Mouse (Mus musculus) CH12.LX (cell line): Measurements from ENCODE around the gene Setd3. TPM values are rescaled to one million over a fixed set of nuclear protein-coding genes. Genes with fewer than 3 reads are reported as not detected.

ENCODE experiments used
- DNase-seq: peaks from one replicate; pipeline ENCODE4 v3.0.0-alpha.2; 2013; ENCODE audit errors: extremely low read depth
- H3K27ac ChIP-seq: 2 replicates; pipeline ENCODE4 v1.5.1; 2012; ENCODE audit warnings: low read depth, mild to moderate bottlenecking, control low read depth, moderate library complexity; ENCODE audit not compliant: insufficient read depth
- H3K27me3 ChIP-seq: replicated peaks from 2 replicates; pipeline ENCODE3; 2012; ENCODE audit warnings: inconsistent platforms
- H3K36me3 ChIP-seq, 2 experiments: replicated peaks in 1 of 2; 2 replicates each; pipeline versions ENCODE3 to v1.6.1; 2012; ENCODE audit warnings: inconsistent platforms in 1 of 2, low read length in 1 of 2, mild to moderate bottlenecking in 1 of 2, mixed read lengths in 1 of 2, moderate library complexity in 1 of 2; ENCODE audit not compliant: control insufficient read depth in 1 of 2, insufficient read depth in 1 of 2
- H3K4me1 ChIP-seq, 2 experiments: 2 replicates each; pipeline ENCODE4 v1.6.1; 2012; ENCODE audit warnings: inconsistent platforms in 1 of 2, moderate library complexity in 1 of 2; ENCODE audit not compliant: insufficient read depth in 2 of 2, control insufficient read depth in 1 of 2
- H3K4me2 ChIP-seq: 2 replicates; pipeline ENCODE4 v1.6.1; 2012; ENCODE audit warnings: low read depth, mild to moderate bottlenecking, control low read depth; ENCODE audit not compliant: poor library complexity, insufficient read depth, severe bottlenecking
- H3K4me3 ChIP-seq, 3 experiments: fragments of 150-350 bp in 1 of 3; sonication (generic) in 1 of 3; replicated peaks in 1 of 3; 2 replicates each; pipeline versions ENCODE3 to v1.5.1; 2011 to 2012; ENCODE audit warnings: low read depth in 2 of 3, low read length in 2 of 3, mild to moderate bottlenecking in 2 of 3, moderate library complexity in 2 of 3, control low read depth in 1 of 3, improper control_type of control experiment in 1 of 3, inconsistent platforms in 1 of 3, mixed read lengths in 1 of 3; ENCODE audit not compliant: poor library complexity in 1 of 3
- H3K79me2 ChIP-seq: replicated peaks from 2 replicates; pipeline ENCODE4 v1.6.1; 2012; ENCODE audit warnings: mild to moderate bottlenecking, moderate library complexity; ENCODE audit not compliant: control insufficient read depth, poor library complexity, insufficient read depth, severe bottlenecking; ENCODE audit errors: extremely low read depth
- H3K9ac ChIP-seq: 2 replicates; pipeline ENCODE4 v1.6.1; 2012; ENCODE audit warnings: low read depth, mild to moderate bottlenecking, control low read depth, moderate library complexity; ENCODE audit not compliant: insufficient read depth
- H3K9me3 ChIP-seq: replicated peaks from 2 replicates; pipeline ENCODE3; 2012; ENCODE audit warnings: low read length, inconsistent platforms, mixed read lengths
- CHD1 ChIP-seq: IDR thresholded peaks from 2 replicates; pipeline ENCODE4 v1.6.1; 2012; ENCODE audit warnings: low read depth, low read length, improper control_type of control experiment, inconsistent platforms
- CTCF ChIP-seq, 2 experiments: IDR thresholded peaks in 1 of 2; conservative IDR thresholded peaks in 1 of 2; 2 replicates each; pipeline ENCODE4 v1.5.1; 2011 to 2012; ENCODE audit warnings: low read depth in 2 of 2, low read length in 2 of 2, improper control_type of control experiment in 1 of 2, inconsistent platforms in 1 of 2, mild to moderate bottlenecking in 1 of 2, moderate library complexity in 1 of 2
- GABPA ChIP-seq: IDR thresholded peaks from 2 replicates; pipeline ENCODE4 v1.6.1; 2012; ENCODE audit warnings: low read depth, low read length, improper control_type of control experiment, inconsistent platforms; ENCODE audit not compliant: insufficient replicate concordance
- MEF2A ChIP-seq: IDR thresholded peaks from 2 replicates; pipeline ENCODE4 v1.6.1; 2014; ENCODE audit warnings: low read depth, mild to moderate bottlenecking, inconsistent platforms, low read length, improper control_type of control experiment, borderline replicate concordance
- MXI1 ChIP-seq: IDR thresholded peaks from 2 replicates; pipeline ENCODE4 v1.6.1; 2011; ENCODE audit warnings: mild to moderate bottlenecking, low read depth, low read length, improper control_type of control experiment
- NELFE ChIP-seq: IDR thresholded peaks from 2 replicates; pipeline ENCODE4 v1.6.1; 2011; ENCODE audit warnings: low read depth, low read length, improper control_type of control experiment
- RAD21 ChIP-seq: IDR thresholded peaks from 2 replicates; pipeline ENCODE4 v1.6.1; 2011; ENCODE audit warnings: low read depth, mild to moderate bottlenecking, low read length, improper control_type of control experiment, moderate library complexity
- SIN3A ChIP-seq: IDR thresholded peaks from 2 replicates; pipeline ENCODE4 v1.6.1; 2012; ENCODE audit warnings: low read length, improper control_type of control experiment, inconsistent platforms
- SMC3 ChIP-seq: IDR thresholded peaks from 2 replicates; pipeline ENCODE4 v1.6.1; 2011; ENCODE audit warnings: low read depth, low read length, improper control_type of control experiment
- TBP ChIP-seq: conservative IDR thresholded peaks from 2 replicates; pipeline ENCODE4 v1.6.1; 2011; ENCODE audit warnings: low read depth, low read length, improper control_type of control experiment
- TCF12 ChIP-seq: IDR thresholded peaks from 2 replicates; pipeline ENCODE4 v1.6.1; 2014; ENCODE audit warnings: low read depth, mild to moderate bottlenecking, inconsistent platforms, low read length, improper control_type of control experiment
- UBTF ChIP-seq: IDR thresholded peaks from 2 replicates; pipeline ENCODE4 v1.6.1; 2012; ENCODE audit warnings: low read depth, mild to moderate bottlenecking, inconsistent platforms, low read length, improper control_type of control experiment, moderate library complexity
- ZNF384 ChIP-seq: IDR thresholded peaks from 2 replicates; pipeline ENCODE4 v1.6.1; 2012; ENCODE audit warnings: low read depth, low read length, improper control_type of control experiment, inconsistent platforms
- dilution Hi-C: fragments of 300-500 bp; cut with MboI; formaldehyde crosslinking; loops from 2 replicates; pipeline ENCODE4 v1.14.3; 2020; ENCODE audit warnings: low sequenced_read_pairs; ENCODE audit not compliant: extremely low pct_unique_long_range_greater_than_20kb, extremely low pct_ligation_motif_present
- in situ Hi-C: fragments of 300-500 bp; cut with MboI; formaldehyde crosslinking; loops from 3 replicates; pipeline ENCODE4 v1.14.3; 2019; ENCODE audit warnings: low sequenced_read_pairs, low pct_ligation_motif_present, low pct_unique_long_range_greater_than_20kb, mixed read lengths
- polyA plus RNA-seq: library from polyadenylated mRNA; unstranded; fragments of >175 nt; gene quantifications from 2 replicates; pipeline ENCODE4 v1.2.1, GENCODE M21; 2012; ENCODE audit warnings: low read depth; ENCODE audit not compliant: insufficient read length
- total RNA-seq, 2 experiments: library from RNA; depleted of rRNA; stranded (reverse); fragments of 300-350 nt in 1 of 2; fragments of >200 nt in 1 of 2; gene quantifications; 2 replicates each; pipeline ENCODE4 v1.2.3; 2012 to 2014

The Setd3 gene
- total and polyA plus RNA-seq, 3 experiments, result 44.3 to 65.9 (median 55.8) TPM

DNA sequence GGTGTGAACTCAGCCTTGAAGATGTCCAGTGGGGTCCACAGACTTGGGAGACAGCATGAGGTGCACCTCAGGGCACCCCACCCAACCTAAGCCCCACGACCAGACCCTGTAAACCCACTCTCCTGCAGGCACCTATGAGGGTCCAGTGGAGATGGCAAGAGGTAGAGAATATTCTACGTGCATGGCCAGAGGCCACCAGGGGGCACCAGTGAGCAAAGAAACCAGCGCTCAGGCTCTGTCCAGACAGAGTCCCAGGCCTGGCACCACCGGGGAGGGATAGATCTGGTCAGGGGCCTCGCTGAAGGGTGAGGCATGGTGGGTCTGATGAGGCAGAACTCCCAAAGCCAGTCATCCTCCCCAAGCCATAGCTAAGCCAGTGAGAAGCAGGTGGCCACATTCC is 27.5 kb upstream of the Setd3 start:
- H3K27me3 ChIP-seq, result no peaks in the 10 kb centered on the region
- DNase-seq, result peak; percentile 66
- H3K4me1 ChIP-seq, result peaks cover 0 to 16% of the 10 kb centered on the region in 2 experiments; a peak in 2 of 4 replicates
- dilution Hi-C loops, result no loop called here
- no peak overlapping the region for H3K4me2 ChIP-seq
- H3K27ac ChIP-seq, result no peak overlapping the region
- no peaks in the 10 kb centered on the region for H3K9me3 ChIP-seq
- H3K9ac ChIP-seq, result no peak overlapping the region
- TF ChIP-seq UBTF, result no peak
- peak; percentile 62 for TF ChIP-seq SMC3
- TF ChIP-seq NELFE, result no peak
- peak; percentile 57 for TF ChIP-seq RAD21
- TF ChIP-seq TCF12, result no peak
- no peak for TF ChIP-seq GABPA
- no peak for TF ChIP-seq MXI1
- no peak for TF ChIP-seq TBP
- TF ChIP-seq CTCF (conservative IDR thresholded peaks at IDR 0.05 in 1 of 2, IDR thresholded peaks at IDR 0.05 in 1 of 2; ENCODE audit: low read depth in 2 of 2, low read length in 2 of 2), result peak; percentile 60 to 76
- in situ Hi-C loops, result no loop called here
- H3K36me3 ChIP-seq, result peaks cover 22 to 94% of the 10 kb centered on the region in 2 experiments
- no peaks in the 10 kb centered on the region for H3K79me2 ChIP-seq
- H3K4me3 ChIP-seq, result no peak overlapping the region

DNA sequence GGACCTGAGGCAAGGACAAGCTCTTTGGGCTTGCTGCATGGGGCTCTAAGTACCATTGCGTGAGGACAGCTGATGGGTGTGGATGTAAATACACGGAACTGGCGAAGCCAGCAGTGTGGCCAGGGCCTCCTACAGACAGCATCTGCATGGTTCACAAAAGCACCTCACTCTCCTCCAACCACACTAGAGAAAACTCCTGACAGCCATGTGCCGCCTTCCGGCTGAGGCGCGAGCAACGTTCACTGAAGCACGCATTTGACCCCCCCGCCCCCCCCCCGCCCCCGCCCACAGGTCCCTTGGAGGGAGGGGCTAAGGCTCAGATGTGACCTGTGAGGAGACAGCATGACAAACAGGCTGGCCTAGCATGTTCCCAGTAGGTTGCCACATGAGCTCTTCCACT is 25.9 kb upstream of the Setd3 start:
- Histone ChIP-seq H3K27ac (no peak overlapping the region), H3K27me3 (no peaks in the 10 kb centered on the region), H3K36me3 (peaks cover 37 to 94% of the 10 kb centered on the region in 2 experiments), H3K4me3 (no peak overlapping the region), H3K4me1 (peaks cover 0 to 23% of the 10 kb centered on the region in 2 experiments; a peak in 3 of 4 replicates), H3K9ac (no peak overlapping the region), H3K79me2 (no peaks in the 10 kb centered on the region), H3K9me3 (no peaks in the 10 kb centered on the region), H3K4me2 (no peak overlapping the region)
- DNase-seq, result no peak
- in situ Hi-C loops, result no loop called here
- dilution Hi-C loops, result no loop called here
- no peak for TF ChIP-seq CHD1
- TF ChIP-seq SIN3A, result no peak

DNA sequence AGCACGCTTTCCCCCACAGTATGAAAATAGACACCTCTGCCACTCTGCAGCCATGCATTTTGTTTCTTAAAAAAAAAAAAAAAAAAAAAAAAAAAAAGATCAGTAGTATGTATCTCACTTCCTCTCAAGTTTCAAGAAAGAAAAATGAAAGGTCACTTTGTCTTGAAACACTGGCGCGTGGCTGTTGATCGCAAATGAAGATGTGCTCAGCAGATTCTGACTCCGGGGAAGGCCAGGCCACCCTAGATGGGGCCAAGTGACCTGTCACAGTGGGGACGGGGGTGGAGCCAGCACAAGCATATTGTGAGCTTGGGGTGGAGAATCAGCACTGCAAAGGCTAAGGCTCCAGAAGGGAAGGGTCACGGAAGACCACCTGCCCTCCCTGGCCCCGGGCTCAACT is 24.8 kb upstream of the Setd3 start:
- Histone ChIP-seq H3K4me1 (peaks cover 0 to 23% of the 10 kb centered on the region in 2 experiments; a peak in 3 of 4 replicates), H3K9me3 (no peaks in the 10 kb centered on the region), H3K4me2 (no peak overlapping the region), H3K27ac (no peak overlapping the region), H3K9ac (no peak overlapping the region), H3K27me3 (no peaks in the 10 kb centered on the region), H3K79me2 (no peaks in the 10 kb centered on the region), H3K4me3 (no peak overlapping the region), H3K36me3 (peaks cover 48 to 97% of the 10 kb centered on the region in 2 experiments)
- no peak for DNase-seq
- in situ Hi-C loops (no loop called here), dilution Hi-C loops (no loop called here)
- no peak for TF ChIP-seq MEF2A
- no peak for TF ChIP-seq SMC3
- peak; percentile 62 for TF ChIP-seq ZNF384
